Mouse (Mus musculus) ES-Bruce4 (cell line): ENCODE measurements around the gene 1810055G02Rik. TPM values are rescaled to one million over a fixed set of nuclear protein-coding genes. Genes with fewer than 3 reads are reported as not detected.
A peak's percentile ranks its signal among the peaks of the same experiment; 100 is the strongest.

Source experiments
- H3K27ac ChIP-seq: 2 replicates; pipeline ENCODE4 v1.5.1; 2012; ENCODE audit warnings: low read length, inconsistent platforms; ENCODE audit not compliant: insufficient read depth
- H3K27me3 ChIP-seq: 2 replicates; pipeline ENCODE4 v1.6.1; 2012; ENCODE audit warnings: mild to moderate bottlenecking, low read length, inconsistent platforms; ENCODE audit not compliant: control insufficient read depth, poor library complexity, insufficient read depth, severe bottlenecking
- H3K36me3 ChIP-seq: 2 replicates; pipeline ENCODE4 v1.6.1; 2012; ENCODE audit warnings: inconsistent platforms, mild to moderate bottlenecking, low read length, moderate library complexity; ENCODE audit not compliant: control insufficient read depth, poor library complexity, insufficient read depth, severe bottlenecking
- H3K4me1 ChIP-seq: one replicate; pipeline ENCODE4 v1.8.1; 2011; ENCODE audit warnings: low read length; ENCODE audit not compliant: control insufficient read depth, insufficient read depth
- H3K4me3 ChIP-seq: 2 replicates; pipeline ENCODE4 v1.5.1; 2011; ENCODE audit warnings: low read depth, mild to moderate bottlenecking, low read length
- H3K9ac ChIP-seq: 2 replicates; pipeline ENCODE4 v1.6.1; 2012; ENCODE audit warnings: low read depth, mild to moderate bottlenecking, inconsistent platforms; ENCODE audit not compliant: poor library complexity, severe bottlenecking
- H3K9me3 ChIP-seq: replicated peaks from 2 replicates; pipeline ENCODE4 v1.6.1; 2012; ENCODE audit warnings: mild to moderate bottlenecking, low read length, inconsistent platforms; ENCODE audit not compliant: control insufficient read depth, poor library complexity, insufficient read depth, severe bottlenecking
- CTCF ChIP-seq: IDR thresholded peaks from one replicate; pipeline ENCODE4 v1.8.1; 2011; ENCODE audit warnings: low read depth, low read length
- EP300 ChIP-seq: IDR thresholded peaks from 2 replicates; pipeline ENCODE4 v1.6.1; 2011; ENCODE audit warnings: low read depth, low read length; ENCODE audit not compliant: insufficient read depth
- POLR2A ChIP-seq: IDR thresholded peaks from one replicate; pipeline ENCODE4 v1.8.1; 2011; ENCODE audit warnings: low read length; ENCODE audit not compliant: insufficient read depth
- polyA plus RNA-seq: library from polyadenylated mRNA; stranded (reverse); fragments of >200 nt; gene quantifications from 2 replicates; pipeline ENCODE4 v1.2.4, GENCODE M21; 2011; ENCODE audit warnings: low read depth; ENCODE audit not compliant: missing spikeins, insufficient read depth, insufficient read length

Gene 1810055G02Rik
- polyA plus RNA-seq, 1 experiment: 30.7 TPM

GRCm38 (mm10) chr19:3668551-3668950, 39.5 kb upstream of the 1810055G02Rik start:
- no peaks in the 10 kb centered on the region for H3K27me3 ChIP-seq
- H3K9ac ChIP-seq: no peak overlapping the region
- H3K4me3 ChIP-seq: no peak overlapping the region
- no peaks in the 10 kb centered on the region for H3K9me3 ChIP-seq
- peaks cover 4% of the 10 kb centered on the region for H3K4me1 ChIP-seq
- no peaks in the 10 kb centered on the region for H3K36me3 ChIP-seq
- TF ChIP-seq CTCF (no peak), POLR2A (no peak), EP300 (no peak)
- no peak overlapping the region for H3K27ac ChIP-seq

GRCm38 (mm10) chr19:3669100-3669499, 39.0 kb upstream of the 1810055G02Rik start:
- Histone ChIP-seq H3K9me3 (no peaks in the 10 kb centered on the region), H3K4me3 (no peak overlapping the region), H3K27ac (no peak overlapping the region), H3K9ac (no peak overlapping the region), H3K4me1 (peaks cover 4% of the 10 kb centered on the region), H3K36me3 (no peaks in the 10 kb centered on the region), H3K27me3 (no peaks in the 10 kb centered on the region)
- TF ChIP-seq POLR2A (no peak), EP300 (no peak), CTCF (no peak)

GRCm38 (mm10) chr19:3673149-3673548, 34.9 kb upstream of the 1810055G02Rik start:
- H3K4me3 ChIP-seq: no peak overlapping the region
- H3K9ac ChIP-seq: no peak overlapping the region
- H3K27me3 ChIP-seq: no peaks in the 10 kb centered on the region
- H3K36me3 ChIP-seq: no peaks in the 10 kb centered on the region
- peaks cover 4% of the 10 kb centered on the region for H3K4me1 ChIP-seq
- TF ChIP-seq CTCF: peak; percentile 49
- no peak for TF ChIP-seq POLR2A
- no peak for TF ChIP-seq EP300
- no peak overlapping the region for H3K27ac ChIP-seq
- H3K9me3 ChIP-seq: no peaks in the 10 kb centered on the region

- Histone ChIP-seq H3K27ac (no peak overlapping the region), H3K27me3 (no peaks in the 10 kb centered on the region)
Measured at GRCm38 (mm10) chr19:3674122-3674855, 33.8 kb upstream of the 1810055G02Rik start.

GRCm38 (mm10) chr19:3680732-3681131, 27.4 kb upstream of the 1810055G02Rik start:
- Histone ChIP-seq H3K27me3 (no peaks in the 10 kb centered on the region), H3K36me3 (no peaks in the 10 kb centered on the region), H3K27ac (no peak overlapping the region), H3K4me1 (peaks cover 2% of the 10 kb centered on the region), H3K9ac (no peak overlapping the region), H3K4me3 (no peak overlapping the region), H3K9me3 (no peaks in the 10 kb centered on the region)
- no peak for TF ChIP-seq CTCF
- TF ChIP-seq POLR2A: no peak
- no peak for TF ChIP-seq EP300

More at GRCm38 (mm10) chr19:3674122-3674855, 33.8 kb upstream of the 1810055G02Rik start:
- Histone ChIP-seq H3K9me3 (no peaks in the 10 kb centered on the region), H3K36me3 (no peaks in the 10 kb centered on the region), H3K4me1 (peaks cover 2% of the 10 kb centered on the region), H3K9ac (no peak overlapping the region), H3K4me3 (no peak overlapping the region)
- TF ChIP-seq CTCF (no peak), EP300 (no peak), POLR2A (no peak)

GRCm38 (mm10) chr19:3681310-3681934, 26.7 kb upstream of the 1810055G02Rik start:
- Histone ChIP-seq H3K27ac (no peak overlapping the region), H3K9ac (no peak overlapping the region), H3K4me3 (no peak overlapping the region), H3K36me3 (no peaks in the 10 kb centered on the region), H3K9me3 (no peaks in the 10 kb centered on the region), H3K27me3 (no peaks in the 10 kb centered on the region; the same call in 1 of the 2 replicates), H3K4me1 (peaks cover 2% of the 10 kb centered on the region)
- TF ChIP-seq POLR2A (no peak), CTCF (no peak), EP300 (no peak)
